Mouse (Mus musculus) adrenal gland, postnatal 14 days (tissue): ENCODE data around the gene Mrc1. TPM values are rescaled to one million over a fixed set of nuclear protein-coding genes. Genes with fewer than 3 reads are reported as not detected.
"Not testable (repeated sequence)": the region's sequence is repeated elsewhere in the genome, so short reads cannot be mapped to it uniquely, and the experiment has no call there.

Experiments
- DNase-seq: peaks from one replicate; pipeline ENCODE4 v3.0.0; 2021; ENCODE audit warnings: mixed read lengths
- long read RNA-seq, 2 experiments: library from polyadenylated mRNA; stranded (forward); transcript quantifications; one replicate each; pipeline ENCODE4 v2.0.0; 2021
- total RNA-seq: library from RNA; stranded (reverse); gene quantifications from 2 replicates; pipeline ENCODE4 v1.2.3, GENCODE M21; 2021

Mrc1 gene
- total RNA-seq: 21.5 and 23.8 TPM in 2 replicates
- long read RNA-seq, experiment 1, full-length matches to known transcripts: 2 of 6 reads
- long read RNA-seq, experiment 1, partial matches to known transcripts: 4 of 6 reads
- long read RNA-seq, experiment 1, other reads (novel, unspliced or antisense): 0 of 6 reads
- long read RNA-seq, experiment 2, full-length matches to known transcripts: 3 of 6 reads
- long read RNA-seq, experiment 2, partial matches to known transcripts: 3 of 6 reads
- long read RNA-seq, experiment 2, other reads (novel, unspliced or antisense): 0 of 6 reads

GRCm38 (mm10) chr2:14229149-14229548 lies at the start of gene Mrc1:
Mrc1 (plus strand) TSS chr2:14229392.
- no peak for DNase-seq

- no peak for DNase-seq
Measured at GRCm38 (mm10) chr2:14184375-14184774, 44.8 kb upstream of the Mrc1 start.

- no peak for DNase-seq
Measured at GRCm38 (mm10) chr2:14190684-14191083, 38.5 kb upstream of the Mrc1 start.

DNA sequence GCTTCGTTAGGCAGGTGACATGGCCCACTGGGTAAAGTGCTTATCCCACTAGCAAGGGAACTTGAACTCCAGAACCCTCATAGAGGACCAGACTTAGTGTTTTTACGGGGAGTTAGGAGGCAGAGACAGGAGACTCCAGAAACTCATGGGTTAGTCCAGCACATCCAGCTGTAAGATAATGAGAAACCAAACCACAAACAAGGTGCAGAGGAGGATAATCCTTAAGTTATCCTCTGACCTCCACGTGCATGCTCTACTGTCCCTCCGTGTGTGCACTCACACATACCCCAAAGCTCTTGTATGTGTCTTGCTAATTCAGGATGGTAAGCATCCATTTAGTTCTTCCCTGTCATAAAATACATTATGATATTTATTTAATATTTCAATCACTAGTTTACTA lies 37.6 kb upstream of the Mrc1 start:
- DNase-seq: no peak

DNA sequence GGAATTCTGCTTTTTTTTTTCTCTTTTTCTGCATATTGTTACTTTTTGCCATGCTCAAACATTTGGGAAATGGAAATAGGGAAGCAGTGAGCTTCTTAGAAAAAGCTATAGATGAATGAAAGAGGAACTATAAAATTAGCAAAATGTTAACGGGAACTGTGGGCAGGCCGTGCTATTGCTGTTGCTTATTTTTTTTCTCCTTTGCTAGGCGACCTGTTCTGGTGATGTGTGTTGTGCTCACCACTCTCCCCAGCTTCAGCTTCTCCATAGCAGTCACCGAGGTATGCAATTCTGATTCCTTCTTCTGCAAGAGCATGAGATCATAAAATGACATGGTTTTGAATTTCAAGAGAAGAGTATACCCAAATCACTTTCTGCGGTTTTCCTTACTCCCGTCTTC lies 37.1 kb upstream of the Mrc1 start:
- DNase-seq: no peak

GRCm38 (mm10) chr2:14198325-14198903 lies 30.8 kb upstream of the Mrc1 start:
- DNase-seq: not testable (repeated sequence)

DNA sequence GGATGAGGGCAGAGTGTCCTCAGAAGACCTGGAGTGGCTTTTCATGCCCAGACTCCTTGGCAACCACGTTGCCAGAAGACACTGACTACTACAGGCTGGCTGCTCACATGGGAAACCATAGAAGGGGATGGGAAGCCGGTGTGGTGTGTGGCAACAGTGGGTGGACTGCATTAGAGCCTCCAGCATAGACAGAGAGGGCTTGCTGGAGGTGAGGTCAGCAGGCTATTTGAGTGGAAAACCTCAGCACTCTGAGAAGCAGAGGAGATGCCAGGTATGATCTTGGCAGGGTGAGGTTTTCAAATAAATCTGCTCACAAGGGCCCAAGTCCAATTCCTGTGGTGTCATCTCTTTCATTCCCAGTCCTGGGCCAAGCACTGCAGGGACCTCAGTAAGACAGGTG lies 29.6 kb upstream of the Mrc1 start:
- no peak for DNase-seq

DNA sequence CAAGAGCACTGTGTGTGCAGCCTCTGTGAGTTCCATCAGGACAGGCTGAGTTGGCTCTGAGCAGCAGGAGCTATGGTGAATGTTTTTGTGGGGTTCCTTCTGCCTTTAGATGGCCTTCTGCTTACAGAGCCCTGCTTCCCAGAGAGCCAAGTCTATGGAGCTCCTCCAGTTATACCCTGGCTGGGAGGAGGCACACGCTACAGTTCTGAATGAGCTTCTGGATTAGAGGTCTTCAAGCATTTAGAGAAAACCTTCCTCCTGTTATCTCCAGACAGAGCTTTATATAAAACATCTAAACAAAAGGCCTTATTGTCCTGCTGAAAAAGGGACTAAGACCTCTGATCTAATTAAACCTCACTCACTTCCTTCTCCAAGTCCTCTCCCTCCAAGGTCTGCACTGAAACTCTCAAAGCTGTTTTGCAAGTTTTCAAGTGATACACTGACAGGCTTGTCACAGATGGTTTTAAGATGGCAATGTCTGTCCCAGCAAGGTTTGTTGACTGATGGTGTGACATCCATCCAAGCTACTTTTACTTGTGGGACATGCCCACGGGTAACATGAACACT lies 28.2 kb upstream of the Mrc1 start:
- not testable (repeated sequence) for DNase-seq

- DNase-seq: no peak
Measured at GRCm38 (mm10) chr2:14204308-14204707, 24.9 kb upstream of the Mrc1 start.

DNA sequence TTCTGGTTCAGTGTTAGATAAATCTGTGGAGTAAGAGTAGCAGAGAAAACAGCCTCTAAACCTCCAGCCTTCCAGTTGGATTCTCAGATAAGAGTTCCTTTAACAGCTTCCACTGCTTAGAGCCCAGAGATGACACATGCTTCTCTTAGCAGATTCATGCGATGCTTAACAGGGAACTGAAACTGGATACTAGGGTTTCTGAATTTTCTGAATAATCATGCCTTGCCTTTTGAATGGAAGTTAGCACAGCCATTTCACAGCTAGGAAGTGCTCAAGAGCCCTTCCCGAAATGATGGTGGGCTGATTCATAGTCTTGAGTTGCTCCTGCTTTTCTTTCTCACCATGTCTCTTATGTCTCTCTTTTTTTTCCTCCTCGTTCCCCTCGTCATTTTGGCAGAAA lies 22.4 kb upstream of the Mrc1 start:
- no peak for DNase-seq

GRCm38 (mm10) chr2:14210731-14211130 lies 18.5 kb upstream of the Mrc1 start:
- DNase-seq: no peak

- DNase-seq: no peak
Measured at GRCm38 (mm10) chr2:14211606-14212005, 17.6 kb upstream of the Mrc1 start.

DNA sequence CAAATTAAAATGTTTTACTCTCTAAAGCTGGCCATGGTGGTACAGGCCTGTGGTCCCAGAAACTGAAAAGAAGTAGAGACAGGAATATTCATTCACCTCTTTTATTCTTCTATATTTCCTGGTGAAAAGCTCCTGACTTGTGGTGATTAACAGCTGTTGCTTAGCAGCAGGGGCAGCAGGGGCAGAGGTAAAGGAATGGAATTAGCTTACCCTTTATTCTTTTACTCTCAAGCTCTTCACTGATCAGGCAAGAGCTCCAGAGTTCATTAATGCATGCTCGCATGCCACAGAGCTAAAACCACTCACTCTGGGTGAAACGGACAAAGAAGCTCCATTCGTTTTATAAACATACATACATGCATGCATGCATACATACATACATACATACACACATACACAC lies 14.4 kb upstream of the Mrc1 start:
- DNase-seq: no peak

DNA sequence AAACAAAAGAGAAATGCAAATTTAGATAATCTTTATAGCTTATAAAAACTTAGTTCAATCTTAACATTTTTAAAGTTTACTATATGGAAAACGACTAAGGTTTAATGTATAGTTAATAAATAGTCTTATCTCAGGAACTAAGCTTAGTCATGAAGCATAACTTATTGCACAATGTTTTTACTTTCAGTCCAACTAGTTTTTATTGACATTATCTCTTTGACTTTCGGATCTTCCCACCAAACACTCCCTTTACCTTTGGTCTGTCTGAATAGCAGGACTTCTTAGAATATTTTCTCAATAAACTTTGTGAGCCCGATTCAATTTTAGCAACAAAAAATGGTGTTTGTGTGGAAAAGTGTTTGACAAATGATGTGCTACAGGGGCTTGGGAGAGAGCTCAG lies 12.5 kb upstream of the Mrc1 start:
- no peak for DNase-seq

DNA sequence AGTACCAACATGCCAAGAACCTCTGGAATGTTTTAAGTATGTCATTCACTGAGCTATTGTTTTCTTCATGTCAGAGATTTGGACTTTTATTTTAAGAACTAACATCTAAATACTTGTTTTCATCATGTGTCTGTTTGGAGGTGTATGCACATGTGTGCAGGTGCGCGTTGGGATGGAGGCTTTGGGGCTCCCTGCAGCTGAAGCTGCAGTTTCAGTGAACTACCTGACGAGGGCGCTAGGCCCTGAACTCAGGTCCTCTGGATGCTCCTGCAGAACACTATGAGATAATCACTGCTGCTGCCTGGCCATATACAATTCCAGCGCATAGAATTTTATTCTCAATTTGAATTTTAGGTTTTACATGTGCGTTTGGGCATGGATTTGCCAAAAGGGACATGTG lies 11.1 kb upstream of the Mrc1 start:
- no peak for DNase-seq

DNA sequence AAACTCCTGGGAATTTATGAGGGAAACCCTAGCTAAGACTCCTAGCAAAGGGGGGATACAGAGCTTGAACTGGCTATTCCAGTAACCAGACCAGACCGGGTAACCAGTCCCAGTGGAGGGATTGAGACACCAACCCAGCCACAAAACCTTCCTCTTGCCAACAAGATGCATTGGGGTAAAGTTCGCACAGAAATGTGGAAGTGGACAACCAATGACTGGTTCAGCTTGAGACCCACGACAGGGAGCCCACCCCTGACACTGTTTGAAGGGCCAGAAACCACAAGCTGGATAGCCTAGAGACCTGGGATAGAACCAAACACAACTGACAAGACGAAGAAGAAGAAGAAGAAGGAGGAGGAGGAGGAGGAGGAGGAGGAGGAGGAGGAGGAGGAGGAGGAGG lies 4.8 kb upstream of the Mrc1 start:
- no peak for DNase-seq

DNA sequence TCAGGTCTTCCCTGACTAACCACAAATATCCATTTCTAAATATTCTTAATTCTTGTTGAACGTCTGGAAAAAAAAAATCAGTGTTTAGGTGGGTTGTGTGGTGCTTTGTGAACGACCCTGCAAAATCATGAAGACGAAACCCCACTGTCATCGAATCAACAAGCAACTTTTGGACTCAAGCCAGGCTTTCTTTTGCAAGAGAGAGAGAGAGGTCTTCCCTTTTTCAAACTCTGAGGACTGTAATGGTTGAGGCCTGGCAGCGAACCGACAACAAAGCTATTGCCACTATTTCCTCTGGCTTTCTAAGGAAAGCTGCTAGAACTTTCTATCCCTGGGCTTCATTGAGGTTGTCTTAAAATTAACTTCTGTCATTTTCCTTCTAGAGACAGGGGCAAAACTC lies 697 bp upstream of the Mrc1 start:
- no peak for DNase-seq

DNA sequence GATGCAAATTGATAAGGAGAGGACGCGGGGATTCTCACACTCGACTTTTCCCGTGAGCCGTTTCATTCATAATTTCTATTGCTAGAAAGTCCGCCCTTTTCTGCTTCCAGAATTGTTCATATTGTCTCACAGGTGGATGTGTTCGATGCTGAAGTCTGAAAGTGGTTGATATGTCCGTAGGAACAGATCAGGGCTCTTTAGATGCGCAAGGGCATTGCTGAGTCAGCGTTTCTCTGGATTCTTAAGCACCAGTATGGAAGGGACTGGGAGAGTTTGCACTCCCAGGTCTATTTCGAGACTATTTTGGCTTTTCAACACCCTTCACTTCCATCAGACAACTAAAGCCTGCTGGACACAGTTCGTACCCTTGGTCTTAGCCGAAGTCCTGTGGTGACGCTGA lies 787 bp downstream of the Mrc1 start:
- DNase-seq: no peak

- no peak for DNase-seq
Measured at GRCm38 (mm10) chr2:14232897-14233296, 3.7 kb downstream of the Mrc1 start.

GRCm38 (mm10) chr2:14233983-14234382 lies 4.8 kb downstream of the Mrc1 start:
- DNase-seq: no peak

DNA sequence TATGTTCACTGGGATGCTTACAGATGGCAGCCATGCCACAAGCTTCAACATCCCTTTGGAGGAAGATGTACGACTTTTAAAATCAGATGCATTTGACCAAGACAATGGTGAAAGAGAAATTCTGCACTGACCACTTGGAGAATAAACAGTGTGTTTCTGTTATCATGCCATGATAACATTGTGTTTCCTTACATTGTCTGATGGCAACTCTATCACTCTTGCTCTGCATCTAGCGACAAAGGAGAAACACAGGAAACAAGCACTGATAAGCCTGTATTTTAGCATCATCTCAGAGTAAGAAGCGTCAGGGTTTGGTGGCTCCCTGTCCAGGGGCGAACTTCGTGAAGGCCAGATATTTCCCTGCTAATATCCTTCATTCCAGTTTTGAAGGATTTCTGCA lies 6.1 kb downstream of the Mrc1 start:
- no peak for DNase-seq

DNA sequence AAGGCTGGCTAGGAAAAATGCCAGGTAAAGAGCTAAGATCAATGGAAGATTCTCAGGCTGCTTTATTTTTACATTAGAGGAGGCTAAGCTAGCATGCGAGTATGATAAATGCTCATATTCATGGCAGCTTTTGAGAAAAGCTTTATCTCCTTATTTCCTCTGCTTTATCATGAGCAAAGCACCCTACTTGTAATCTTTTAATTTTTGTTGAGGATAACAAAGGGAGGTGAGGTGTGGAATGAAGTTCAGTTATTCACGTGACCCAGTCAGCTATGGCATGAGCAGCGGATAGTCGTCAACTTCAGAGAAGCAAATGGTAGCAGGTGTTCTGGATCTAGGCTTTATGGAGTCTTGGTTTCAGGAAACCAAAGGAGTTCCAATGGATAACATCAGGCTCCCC lies 7.7 kb downstream of the Mrc1 start:
- no peak for DNase-seq

DNA sequence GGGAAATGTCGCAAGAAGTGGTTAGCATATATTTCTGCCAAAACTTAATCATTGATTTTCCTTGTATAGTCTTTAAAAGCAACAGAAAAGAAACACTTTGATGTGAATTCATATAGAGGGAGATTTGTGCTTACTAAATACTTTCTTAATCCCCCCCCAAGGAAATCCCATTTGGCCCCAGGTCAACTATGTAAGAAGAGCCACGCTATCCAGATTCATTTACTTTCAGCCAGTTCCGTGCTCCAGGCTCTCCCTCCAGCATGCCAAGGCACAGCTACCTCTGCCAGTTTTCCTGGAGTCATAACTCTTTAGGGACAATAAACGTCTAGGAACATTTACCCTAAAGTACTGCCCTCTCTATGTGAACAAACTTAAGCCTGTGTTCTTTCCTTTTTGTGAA lies 8.5 kb downstream of the Mrc1 start:
- peak; percentile 29 for DNase-seq

- peak; percentile 24 for DNase-seq
Measured at GRCm38 (mm10) chr2:14239151-14239550, 10.0 kb downstream of the Mrc1 start.
